Mouse (Mus musculus): ENCODE results near the gene Gid8. TPM values are rescaled to one million over a fixed set of nuclear protein-coding genes. Genes with fewer than 3 reads are reported as not detected.

Gid8 gene
- 54.9 and 57.5 TPM in 2 replicates for polyA plus RNA-seq (2015; fragmentation: Nextera tagmentation; extraction: Ambion mirVana)

- peaks cover 10% of the 10 kb centered on the region for H3K36me3 ChIP-seq
- peaks cover 45% of the 10 kb centered on the region for H3K4me1 ChIP-seq
- peak; percentile 94 for ATAC-seq (ENCODE audit: low FRiP score)
- H3K4me3 ChIP-seq (replicated peaks) = peak within 1 kb of the TSS; percentile 96
- WGBS = under 1% methylated on average over 43 of the region's 43 CpGs
- peak within 1 kb of the TSS; percentile 88 for H3K4me2 ChIP-seq
- no peaks in the 10 kb centered on the region for H3K27me3 ChIP-seq (replicated peaks)
- H3K9ac ChIP-seq (replicated peaks) = peak within 1 kb of the TSS; percentile 97
- peak within 1 kb of the TSS; percentile 85 for H3K27ac ChIP-seq (replicated peaks)
- no peaks in the 10 kb centered on the region for H3K9me3 ChIP-seq (replicated peaks)
Measured at GRCm38 (mm10) chr2:180709923-180710272, at the start of gene Gid8, which contains the start of gene Dido1. Gene Gid8, plus strand, starts transcription at chr2:180710117. Gene Dido1, minus strand, starts transcription at chr2:180709999.

GRCm38 (mm10) chr2:180660521-180660920, 49.4 kb upstream of the Gid8 start:
- Histone ChIP-seq H3K4me1 (peaks cover 9% of the 10 kb centered on the region), H3K9me3 (replicated peaks) (no peaks in the 10 kb centered on the region), H3K36me3 (peaks cover 27% of the 10 kb centered on the region), H3K9ac (replicated peaks) (no peak overlapping the region), H3K27me3 (replicated peaks) (no peaks in the 10 kb centered on the region), H3K4me2 (no peak overlapping the region), H3K27ac (replicated peaks) (no peak overlapping the region), H3K4me3 (replicated peaks) (no peak overlapping the region)
- WGBS = 93% methylated on average over 5 of the region's 5 CpGs
- no peak for ATAC-seq (ENCODE audit: low FRiP score)

GRCm38 (mm10) chr2:180662008-180662407, 47.9 kb upstream of the Gid8 start:
- Histone ChIP-seq H3K27ac (replicated peaks) (no peak overlapping the region), H3K4me3 (replicated peaks) (no peak overlapping the region), H3K9ac (replicated peaks) (no peak overlapping the region), H3K36me3 (peaks cover 42% of the 10 kb centered on the region), H3K27me3 (replicated peaks) (no peaks in the 10 kb centered on the region), H3K4me2 (no peak overlapping the region), H3K9me3 (replicated peaks) (no peaks in the 10 kb centered on the region), H3K4me1 (peaks cover 9% of the 10 kb centered on the region)
- no peak for ATAC-seq (ENCODE audit: low FRiP score)
- 91% methylated on average over 4 of the region's 4 CpGs for WGBS

GRCm38 (mm10) chr2:180676706-180677105, 33.2 kb upstream of the Gid8 start:
- no peak overlapping the region for H3K4me3 ChIP-seq (replicated peaks)
- WGBS = 92% methylated on average over 2 of the region's 2 CpGs
- ATAC-seq (ENCODE audit: low FRiP score) = no peak
- no peaks in the 10 kb centered on the region for H3K27me3 ChIP-seq (replicated peaks)
- no peaks in the 10 kb centered on the region for H3K4me1 ChIP-seq
- H3K36me3 ChIP-seq = peaks cover 53% of the 10 kb centered on the region
- no peaks in the 10 kb centered on the region for H3K9me3 ChIP-seq (replicated peaks)
- H3K4me2 ChIP-seq = no peak overlapping the region
- no peak overlapping the region for H3K27ac ChIP-seq (replicated peaks)
- no peak overlapping the region for H3K9ac ChIP-seq (replicated peaks)

- no peaks in the 10 kb centered on the region for H3K27me3 ChIP-seq (replicated peaks)
- no peak overlapping the region for H3K4me2 ChIP-seq
- no peaks in the 10 kb centered on the region for H3K9me3 ChIP-seq (replicated peaks)
- no peak overlapping the region for H3K9ac ChIP-seq (replicated peaks)
- H3K4me1 ChIP-seq = no peaks in the 10 kb centered on the region
- peaks cover 54% of the 10 kb centered on the region for H3K36me3 ChIP-seq
- WGBS = 21% methylated on average over 4 of the region's 4 CpGs
- no peak overlapping the region for H3K4me3 ChIP-seq (replicated peaks)
- ATAC-seq (ENCODE audit: low FRiP score) = peak; percentile 45; the same call in 1 of the 2 replicates
- H3K27ac ChIP-seq (replicated peaks) = no peak overlapping the region
Measured at GRCm38 (mm10) chr2:180678609-180679140, 31.2 kb upstream of the Gid8 start.

GRCm38 (mm10) chr2:180681225-180681624, 28.7 kb upstream of the Gid8 start:
- ATAC-seq (ENCODE audit: low FRiP score) = no peak
- no peaks in the 10 kb centered on the region for H3K9me3 ChIP-seq (replicated peaks)
- no peak overlapping the region for H3K4me3 ChIP-seq (replicated peaks)
- H3K9ac ChIP-seq (replicated peaks) = no peak overlapping the region
- no peak overlapping the region for H3K27ac ChIP-seq (replicated peaks)
- peaks cover 64% of the 10 kb centered on the region for H3K36me3 ChIP-seq
- WGBS = 70% methylated on average over 2 of the region's 2 CpGs
- no peak overlapping the region for H3K4me2 ChIP-seq
- no peaks in the 10 kb centered on the region for H3K4me1 ChIP-seq
- no peaks in the 10 kb centered on the region for H3K27me3 ChIP-seq (replicated peaks)

GRCm38 (mm10) chr2:180683524-180683923, 26.4 kb upstream of the Gid8 start:
- Histone ChIP-seq H3K27ac (replicated peaks) (no peak overlapping the region), H3K4me2 (no peak overlapping the region), H3K27me3 (replicated peaks) (no peaks in the 10 kb centered on the region), H3K4me3 (replicated peaks) (no peak overlapping the region), H3K9ac (replicated peaks) (no peak overlapping the region), H3K9me3 (replicated peaks) (no peaks in the 10 kb centered on the region), H3K4me1 (no peaks in the 10 kb centered on the region), H3K36me3 (peaks cover 87% of the 10 kb centered on the region)
- 87% methylated on average over 2 of the region's 2 CpGs for WGBS
- ATAC-seq (ENCODE audit: low FRiP score) = no peak

GRCm38 (mm10) chr2:180684031-180684430, 25.9 kb upstream of the Gid8 start:
- H3K9me3 ChIP-seq (replicated peaks) = no peaks in the 10 kb centered on the region
- H3K36me3 ChIP-seq = peaks cover 92% of the 10 kb centered on the region
- no peak overlapping the region for H3K9ac ChIP-seq (replicated peaks)
- no peaks in the 10 kb centered on the region for H3K27me3 ChIP-seq (replicated peaks)
- no peak overlapping the region for H3K4me2 ChIP-seq
- no peak overlapping the region for H3K4me3 ChIP-seq (replicated peaks)
- ATAC-seq (ENCODE audit: low FRiP score) = no peak
- WGBS = 93% methylated on average over 4 of the region's 4 CpGs
- no peaks in the 10 kb centered on the region for H3K4me1 ChIP-seq
- no peak overlapping the region for H3K27ac ChIP-seq (replicated peaks)

GRCm38 (mm10) chr2:180689841-180690240, 20.1 kb upstream of the Gid8 start:
- peaks cover 14% of the 10 kb centered on the region for H3K4me1 ChIP-seq
- H3K27me3 ChIP-seq (replicated peaks) = no peaks in the 10 kb centered on the region
- no peaks in the 10 kb centered on the region for H3K9me3 ChIP-seq (replicated peaks)
- peaks cover 57% of the 10 kb centered on the region for H3K36me3 ChIP-seq
- no peak overlapping the region for H3K27ac ChIP-seq (replicated peaks)
- no peak for ATAC-seq (ENCODE audit: low FRiP score)
- 87% methylated on average over 5 of the region's 5 CpGs for WGBS
- no peak overlapping the region for H3K9ac ChIP-seq (replicated peaks)
- no peak overlapping the region for H3K4me3 ChIP-seq (replicated peaks)
- no peak overlapping the region for H3K4me2 ChIP-seq

- WGBS = 0% methylated on average over 1 of the region's 1 CpGs
- peak; percentile 50; the same call in 1 of the 2 replicates for ATAC-seq (ENCODE audit: low FRiP score)
- peak overlapping the region; percentile 71 for H3K27ac ChIP-seq (replicated peaks)
- H3K9me3 ChIP-seq (replicated peaks) = no peaks in the 10 kb centered on the region
- H3K4me2 ChIP-seq = peak overlapping the region; percentile 15; the same call in 1 of the 2 replicates
- H3K4me3 ChIP-seq (replicated peaks) = no peak overlapping the region
- peaks cover 21% of the 10 kb centered on the region for H3K4me1 ChIP-seq
- H3K36me3 ChIP-seq = peaks cover 30% of the 10 kb centered on the region
- H3K9ac ChIP-seq (replicated peaks) = no peak overlapping the region
- H3K27me3 ChIP-seq (replicated peaks) = no peaks in the 10 kb centered on the region
Measured at GRCm38 (mm10) chr2:180692630-180693029, 17.3 kb upstream of the Gid8 start.

GRCm38 (mm10) chr2:180695176-180695575, 14.7 kb upstream of the Gid8 start:
- Histone ChIP-seq H3K36me3 (peaks cover 5% of the 10 kb centered on the region), H3K4me1 (peaks cover 36% of the 10 kb centered on the region), H3K9me3 (replicated peaks) (no peaks in the 10 kb centered on the region), H3K27ac (replicated peaks) (no peak overlapping the region), H3K4me2 (no peak overlapping the region), H3K4me3 (replicated peaks) (no peak overlapping the region), H3K9ac (replicated peaks) (no peak overlapping the region), H3K27me3 (replicated peaks) (no peaks in the 10 kb centered on the region)
- no peak for ATAC-seq (ENCODE audit: low FRiP score)
- WGBS = 68% methylated on average over 2 of the region's 2 CpGs

- no peaks in the 10 kb centered on the region for H3K36me3 ChIP-seq
- peaks cover 43% of the 10 kb centered on the region for H3K4me1 ChIP-seq
- no peak for ATAC-seq (ENCODE audit: low FRiP score)
- 80% methylated on average over 5 of the region's 5 CpGs for WGBS
- H3K4me3 ChIP-seq (replicated peaks) = peak overlapping the region; percentile 91
- H3K9ac ChIP-seq (replicated peaks) = peak overlapping the region; percentile 99
- no peaks in the 10 kb centered on the region for H3K27me3 ChIP-seq (replicated peaks)
- H3K27ac ChIP-seq (replicated peaks) = no peak overlapping the region
- H3K4me2 ChIP-seq = peak overlapping the region; percentile 95
- H3K9me3 ChIP-seq (replicated peaks) = no peaks in the 10 kb centered on the region
Measured at GRCm38 (mm10) chr2:180700457-180700856, 9.5 kb upstream of the Gid8 start.

All from neural tube, embryonic 15.5 days (tissue).